Mouse (Mus musculus) neutrophil, adult 5-6 weeks (primary cell): ENCODE data around the gene Zfhx3. TPM values are rescaled to one million over a fixed set of nuclear protein-coding genes. Genes with fewer than 3 reads are reported as not detected.

Source experiments
- ATAC-seq: fragments of 151-379, 151-347 bp; 2 replicates; pipeline ENCODE4 v1.8.0; 2017; ENCODE audit warnings: mild to moderate bottlenecking, moderate TSS enrichment; ENCODE audit not compliant: insufficient number of reproducible peaks, poor library complexity, low FRiP score, severe bottlenecking; ENCODE audit errors: extremely low read depth
- total RNA-seq: library from RNA; stranded (forward); fragments of 200-1000 nt; gene quantifications from 2 replicates; pipeline ENCODE4 v1.2.3, GENCODE M21; 2017

Gene Zfhx3
- total RNA-seq, 1 experiment from 2014 or later, result 1.7 TPM

DNA sequence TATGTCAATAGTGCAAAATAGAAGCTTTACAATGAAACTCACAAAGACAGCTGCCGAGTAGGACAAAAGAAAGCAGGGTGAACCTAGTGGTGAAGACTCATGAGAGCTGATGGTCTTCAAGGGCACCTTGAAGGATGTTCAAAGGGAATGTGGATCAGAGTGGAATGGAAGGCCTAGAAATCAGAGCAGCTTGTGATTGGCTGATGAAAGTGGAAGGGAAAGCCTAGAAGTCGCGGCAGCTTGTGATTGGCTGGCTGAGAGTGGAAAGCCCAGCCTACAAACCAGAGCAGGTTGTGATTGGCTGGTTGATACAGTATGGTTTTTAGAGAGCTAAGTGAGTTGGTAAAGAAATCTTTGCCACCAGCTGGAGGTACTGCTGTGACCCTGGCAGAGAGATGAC, 272.6 kb downstream of the Zfhx3 start:
- no peak for ATAC-seq

DNA sequence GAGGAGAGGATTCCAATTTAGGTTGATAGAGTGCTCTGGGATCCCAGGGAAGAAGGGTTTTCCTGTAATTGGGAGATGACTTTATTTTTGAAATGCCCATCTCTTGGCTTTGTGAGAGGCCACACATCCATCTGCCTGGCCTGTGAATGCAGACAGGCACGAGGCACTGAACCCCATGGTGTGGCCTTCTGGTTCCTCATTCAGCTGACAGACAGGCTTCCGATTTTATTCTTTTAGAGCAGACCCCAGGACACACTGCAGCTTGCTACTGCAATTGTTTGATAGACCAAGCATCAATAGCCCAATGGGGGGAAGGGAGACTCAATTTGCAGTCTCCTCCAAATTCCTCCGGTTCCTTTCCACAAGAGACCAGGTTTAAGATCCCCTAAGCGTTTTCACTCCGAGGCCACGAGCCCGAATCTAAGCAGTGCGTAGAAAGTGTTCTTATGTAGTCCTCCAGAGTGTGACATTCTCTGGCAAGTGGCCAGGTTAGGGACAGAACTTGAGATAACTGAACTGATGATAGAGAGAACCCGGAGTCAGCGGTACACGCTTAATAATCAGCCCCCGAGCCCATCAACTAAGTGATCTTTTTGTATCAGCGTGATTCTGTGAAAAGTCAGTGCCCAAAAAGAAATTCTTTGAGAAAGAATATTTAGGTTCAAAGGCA, 275.9 kb downstream of the Zfhx3 start:
- ATAC-seq, result no peak

DNA sequence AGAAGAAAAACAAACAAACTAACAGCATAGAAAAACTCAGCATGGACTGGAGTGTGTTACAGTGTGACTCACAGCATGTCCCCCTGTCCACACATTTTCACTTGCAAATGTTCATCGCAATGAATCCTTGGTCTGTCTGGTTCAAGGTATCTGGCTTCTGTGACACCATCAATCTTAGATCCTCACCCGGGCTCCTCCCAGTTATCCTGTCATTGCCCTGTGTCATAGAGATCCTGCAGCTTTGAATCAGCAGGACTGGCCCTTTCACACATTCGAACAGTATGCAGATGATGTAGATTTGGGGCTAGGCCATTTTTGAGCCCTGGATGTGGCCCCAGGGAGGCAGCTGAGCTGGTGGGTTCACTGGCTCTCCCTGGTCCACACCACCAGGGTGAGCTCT, 278.1 kb downstream of the Zfhx3 start:
- ATAC-seq, result no peak

DNA sequence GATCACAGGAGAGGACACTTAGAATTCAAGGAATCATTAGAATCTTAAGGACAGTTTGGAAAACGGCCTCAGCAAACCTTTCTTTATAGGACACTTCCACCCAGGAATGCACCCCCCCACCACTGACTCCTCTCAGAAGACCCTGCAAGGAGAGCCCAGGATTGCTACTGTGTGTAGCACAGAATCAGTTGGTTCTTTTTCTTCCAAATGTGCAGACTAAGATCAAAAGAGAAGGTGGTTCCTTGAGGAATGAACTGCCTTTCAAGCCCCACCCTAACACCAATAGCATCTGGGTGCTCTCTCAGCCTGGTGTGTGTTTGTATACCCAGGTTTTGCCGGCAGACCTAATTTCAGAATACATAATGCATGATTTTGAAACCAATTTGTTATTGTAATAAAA, 279.6 kb downstream of the Zfhx3 start:
- no peak for ATAC-seq

DNA sequence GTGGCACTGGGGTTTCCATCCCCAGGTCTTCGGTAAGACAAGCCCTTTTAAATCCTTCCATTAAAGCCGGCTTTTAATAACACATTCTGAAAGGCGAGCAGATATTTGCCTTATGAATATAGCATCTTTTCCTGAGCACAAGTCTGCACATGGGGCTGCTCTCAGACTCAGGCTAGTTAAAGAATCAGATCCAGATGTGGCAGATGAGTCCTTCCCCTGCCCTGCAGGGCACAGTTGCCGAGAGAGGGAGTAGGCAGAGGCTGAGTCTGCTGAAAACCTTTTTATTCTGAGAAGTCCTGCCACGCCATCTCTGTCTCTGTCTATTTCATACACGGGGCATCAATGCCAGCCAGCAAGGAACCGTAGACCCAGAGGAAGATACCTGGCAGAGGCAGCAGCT, 289.9 kb downstream of the Zfhx3 start:
- no peak for ATAC-seq

DNA sequence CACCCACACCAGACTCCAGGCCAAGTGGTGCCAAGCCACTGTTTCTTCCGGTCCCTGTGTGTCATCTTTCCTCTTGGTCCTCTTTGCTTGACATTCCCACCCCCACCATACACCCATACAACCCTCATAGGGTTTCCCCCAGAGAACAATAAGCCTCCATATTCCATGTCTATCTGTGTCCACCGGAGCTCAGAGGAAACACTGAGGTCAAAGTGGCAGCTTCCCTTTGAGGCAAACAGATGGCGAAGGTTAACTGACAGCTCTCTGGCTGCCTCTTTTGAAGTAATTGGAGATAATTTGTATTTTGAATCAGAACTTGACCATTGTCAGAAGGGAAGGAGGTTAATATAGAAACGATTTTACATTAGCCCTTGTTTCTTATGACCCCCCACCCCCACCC, 292.0 kb downstream of the Zfhx3 start:
- ATAC-seq, result no peak

DNA sequence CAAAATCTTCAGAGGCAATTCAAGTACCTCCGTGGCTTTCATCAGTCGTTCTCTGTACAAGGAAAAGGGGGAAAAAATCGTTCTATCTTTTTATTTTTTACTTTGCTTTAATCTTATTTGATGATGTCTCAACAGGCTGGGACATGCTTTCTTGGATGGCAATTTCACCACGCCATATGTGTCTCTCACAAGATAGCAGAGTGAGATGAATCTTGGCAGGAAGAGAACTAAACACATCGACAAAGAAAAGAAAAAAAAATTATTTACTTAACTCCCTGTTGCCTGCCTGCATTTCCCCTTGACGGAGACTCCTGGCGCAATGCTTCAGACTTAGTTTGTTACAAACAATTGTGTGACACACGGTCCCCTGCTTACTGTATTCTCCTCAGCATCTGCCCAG, 294.3 kb downstream of the Zfhx3 start:
- no peak for ATAC-seq

DNA sequence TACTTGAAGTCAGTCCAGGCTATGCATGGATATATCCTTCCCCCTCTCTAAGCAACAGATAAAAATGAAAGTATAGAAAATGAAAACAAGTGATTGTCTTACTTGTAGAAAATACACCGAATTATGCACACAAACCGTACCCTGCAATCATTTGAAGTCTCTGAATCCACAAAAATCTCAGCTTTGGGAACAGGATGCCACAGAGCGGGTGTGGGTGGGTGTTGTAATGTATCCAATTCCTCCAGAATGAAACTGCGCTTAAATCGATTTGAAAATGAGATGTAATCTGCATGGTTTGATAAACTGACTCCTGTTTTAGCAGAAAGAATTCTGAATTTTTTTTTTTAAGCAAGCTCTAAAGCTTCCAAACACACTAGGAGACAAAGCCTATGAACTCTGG, 297.1 kb downstream of the Zfhx3 start:
- ATAC-seq, result no peak

DNA sequence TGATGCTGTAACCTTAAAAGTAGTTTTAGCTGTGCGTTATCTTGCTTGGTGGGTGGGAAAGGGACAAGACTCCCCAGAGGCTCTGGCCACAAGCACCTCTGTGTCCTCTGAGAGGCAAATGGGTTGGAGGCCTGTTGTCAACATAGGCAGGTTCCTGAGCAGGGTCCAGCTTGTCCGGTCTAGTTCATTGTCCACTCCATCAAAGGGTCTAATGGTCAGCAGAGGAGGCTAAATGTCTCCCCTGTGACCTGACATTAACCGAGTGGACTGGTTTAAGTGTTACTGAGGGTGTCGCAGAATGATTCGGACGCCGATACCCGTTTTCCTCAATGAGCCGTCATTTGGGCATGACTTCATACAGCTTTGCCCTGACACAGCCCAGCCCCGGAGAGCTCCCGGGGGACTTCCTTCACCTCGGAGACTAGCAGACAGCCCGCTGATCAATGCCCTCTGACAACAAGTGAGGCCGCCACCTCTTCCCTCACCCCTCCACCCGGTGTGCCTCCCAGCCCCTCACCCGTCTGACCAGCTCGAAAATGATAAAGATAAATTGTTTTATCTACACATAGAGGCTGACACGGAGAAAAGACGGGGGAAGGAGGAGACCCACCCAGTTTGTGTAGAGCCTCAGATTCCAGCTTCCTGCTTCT, 298.7 kb downstream of the Zfhx3 start:
- no peak for ATAC-seq

DNA sequence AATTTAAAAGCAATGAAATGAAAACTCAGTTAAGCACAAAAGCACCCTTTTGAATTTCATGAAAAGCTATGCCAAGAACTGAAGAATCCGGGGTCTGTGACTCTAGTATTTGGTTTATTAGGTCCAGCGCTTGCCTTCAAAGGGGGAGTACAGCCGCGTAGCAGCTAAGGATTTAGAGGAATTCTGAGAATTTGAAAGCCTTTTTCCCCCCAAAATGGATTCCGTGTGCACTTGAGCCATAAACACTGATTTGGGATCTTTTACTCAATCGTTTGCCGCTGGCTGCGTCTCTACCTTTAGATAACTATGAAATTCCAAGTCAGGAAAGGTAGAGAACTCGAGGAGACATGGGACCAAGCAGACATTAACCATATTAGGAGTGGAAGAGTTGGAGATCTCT, 300.8 kb downstream of the Zfhx3 start:
- no peak for ATAC-seq

DNA sequence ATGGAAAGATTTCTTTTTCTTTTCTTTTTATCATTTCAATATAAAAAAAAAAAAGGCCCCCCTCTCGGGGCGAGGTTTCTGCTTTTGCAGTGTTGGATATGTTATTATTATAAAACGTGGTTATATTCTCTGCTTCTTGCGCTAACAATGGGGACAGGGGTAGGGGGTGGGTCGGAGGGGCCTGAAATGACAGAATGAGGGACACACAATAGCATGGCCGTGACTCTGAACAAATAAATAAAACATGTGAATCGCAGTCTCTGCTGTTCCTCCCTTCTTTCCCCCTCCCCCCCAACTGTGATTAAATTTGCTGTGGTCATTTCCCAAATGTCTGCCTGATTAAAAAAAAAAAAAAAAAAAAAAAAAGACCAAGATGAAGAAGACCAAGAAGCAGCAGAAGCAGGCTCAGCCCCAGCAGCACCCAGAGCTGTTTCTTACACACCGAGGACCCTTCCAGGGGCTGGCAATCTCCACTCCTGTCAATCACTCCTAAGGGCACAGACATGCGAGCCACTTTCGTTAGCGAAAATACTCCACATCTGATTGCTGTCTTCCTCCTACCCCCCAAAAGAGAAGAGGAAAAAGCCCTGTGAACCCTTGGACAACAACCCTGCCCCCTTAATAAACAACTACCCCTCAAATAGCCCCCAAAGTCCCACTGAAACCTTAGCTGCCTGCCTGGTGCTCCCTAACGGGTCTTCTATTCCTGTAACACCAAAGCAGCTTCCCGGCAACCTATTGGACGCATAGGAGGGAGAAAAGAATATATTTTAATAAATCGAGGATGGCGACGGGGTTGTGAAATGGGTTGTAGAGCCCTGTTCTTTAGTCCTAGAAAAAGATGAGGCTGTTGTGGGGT, 302.4 kb downstream of the Zfhx3 start:
- no peak for ATAC-seq

DNA sequence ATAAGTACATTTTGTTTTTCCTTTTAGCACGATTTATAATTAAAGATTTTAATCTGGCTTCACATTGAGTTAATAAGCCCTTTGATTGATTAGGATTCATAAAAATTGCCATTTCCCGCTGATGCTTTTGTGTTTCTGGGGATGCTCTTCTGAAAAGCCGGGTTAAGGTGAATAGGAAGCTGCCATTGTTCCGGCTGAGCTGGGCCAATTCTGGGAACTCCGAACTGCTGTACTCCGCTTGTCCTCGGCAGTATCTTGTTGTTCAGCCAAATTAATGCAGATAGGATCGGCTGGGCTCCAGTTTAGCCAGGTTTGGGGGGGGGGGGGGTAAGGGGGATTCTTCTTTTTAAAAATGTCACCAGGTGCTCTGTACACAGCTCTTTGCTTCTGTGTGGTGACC, 303.1 kb downstream of the Zfhx3 start:
- no peak for ATAC-seq

DNA sequence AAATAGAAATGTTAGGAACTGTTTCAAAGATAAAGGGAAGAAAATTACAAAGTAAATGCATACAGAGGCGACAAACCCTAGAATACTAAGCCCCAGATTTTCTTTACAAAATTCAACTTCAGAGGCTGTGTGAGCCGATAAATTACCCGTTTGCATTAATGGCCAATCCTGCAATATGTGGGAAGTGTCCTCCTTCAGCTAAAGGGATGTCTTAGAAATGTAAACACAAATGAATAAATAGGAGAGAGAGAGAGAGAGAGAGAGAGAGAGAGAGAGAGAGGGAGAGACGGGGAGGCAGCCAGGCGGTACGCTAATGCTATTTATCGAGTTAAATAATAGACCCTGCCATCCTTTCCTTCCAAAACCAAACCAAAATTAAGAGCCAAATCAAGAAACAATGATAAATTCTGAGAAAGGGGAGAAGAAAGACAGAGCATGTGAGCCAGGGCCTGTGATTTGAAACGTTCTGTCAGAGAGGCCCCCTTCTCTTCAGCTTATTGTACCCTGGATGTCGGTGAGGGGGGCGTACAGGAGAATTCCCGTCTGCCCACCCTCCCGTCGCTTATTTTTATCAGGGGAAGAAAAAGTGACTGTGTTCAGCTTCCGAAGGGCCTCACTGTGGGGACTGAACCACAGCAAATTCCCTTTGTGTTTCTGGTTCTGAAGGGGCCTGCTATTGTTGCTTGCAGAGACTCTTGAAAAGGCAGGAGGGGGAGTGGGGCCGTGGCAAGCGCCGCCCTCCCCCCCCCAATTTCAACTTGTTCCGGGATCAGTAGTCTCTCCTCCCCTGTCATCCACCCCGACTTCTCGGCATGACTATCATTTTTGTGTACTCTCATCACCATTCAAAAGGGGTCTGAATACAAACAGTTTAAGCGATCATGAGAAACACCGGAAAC, 303.8 kb downstream of the Zfhx3 start:
- ATAC-seq, result no peak

DNA sequence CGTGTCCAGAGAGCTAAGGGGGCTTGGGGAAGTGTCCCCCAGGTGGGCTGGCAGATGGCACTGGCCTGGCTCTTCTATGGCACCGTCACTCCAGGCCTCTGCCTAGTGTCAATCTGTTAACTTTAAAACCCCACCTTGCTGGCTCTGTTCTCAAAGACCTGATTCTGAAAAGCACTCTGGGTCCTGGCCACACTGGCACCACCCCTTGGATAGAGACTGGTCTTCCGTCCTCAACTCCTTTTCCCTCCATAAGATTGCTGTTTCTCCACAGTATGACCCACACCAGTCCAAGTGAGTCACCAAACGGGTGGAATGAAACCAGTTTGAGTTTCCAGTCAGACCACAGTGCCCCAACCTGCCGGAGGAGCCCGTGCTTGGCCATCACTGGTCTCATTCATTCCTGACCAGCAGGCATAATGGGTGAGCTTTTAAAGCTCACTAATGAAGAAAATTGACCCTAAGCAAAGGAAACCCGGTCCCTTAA, 304.5 kb downstream of the Zfhx3 start:
- ATAC-seq, result no peak

DNA sequence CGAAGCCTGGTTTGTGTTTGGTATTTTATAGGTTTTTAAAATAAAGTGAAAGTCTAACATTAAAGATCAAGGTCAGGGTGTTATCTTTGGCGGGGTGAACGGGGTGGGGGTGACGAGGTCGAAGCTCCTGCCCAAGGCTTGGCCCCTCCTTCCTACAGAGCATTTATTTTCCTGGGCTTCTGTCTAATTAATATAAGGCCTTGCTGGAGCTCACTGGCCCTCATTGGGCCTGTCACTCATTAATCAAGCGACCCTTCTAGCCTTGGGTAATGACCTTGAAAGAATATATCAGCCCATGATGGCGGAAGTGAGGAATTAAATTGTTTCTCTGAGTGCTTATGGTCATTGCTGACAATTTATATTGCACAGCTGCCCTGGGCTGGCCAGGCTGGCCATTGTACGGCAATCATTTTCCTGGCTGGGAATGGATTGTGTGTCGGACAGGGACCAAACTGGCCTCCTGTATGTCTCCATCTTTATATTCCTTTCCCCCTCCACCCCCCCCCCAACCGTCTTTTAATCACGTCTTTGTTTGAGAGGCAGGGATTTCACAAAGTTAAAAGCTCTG, 322.2 kb downstream of the Zfhx3 start:
- no peak for ATAC-seq

DNA sequence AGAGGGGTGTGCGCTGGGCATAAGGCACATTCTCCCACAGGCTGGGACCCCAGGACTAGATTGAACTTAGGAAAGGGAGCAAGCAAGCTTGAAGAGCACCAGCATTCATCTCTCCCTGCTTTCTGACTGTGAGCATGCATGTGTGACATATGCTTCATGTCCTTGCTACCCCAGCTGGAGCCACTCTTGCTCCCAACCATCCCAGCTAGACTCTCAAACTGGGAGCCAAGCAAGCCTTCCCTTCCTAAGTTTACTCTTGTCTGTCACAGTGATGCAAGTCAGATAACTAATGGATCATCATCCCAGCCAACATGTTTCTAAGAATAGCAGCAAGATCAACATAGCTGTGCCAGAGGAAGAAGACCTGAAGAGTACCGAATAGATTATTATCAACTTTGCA, 335.5 kb downstream of the Zfhx3 start:
- no peak for ATAC-seq

DNA sequence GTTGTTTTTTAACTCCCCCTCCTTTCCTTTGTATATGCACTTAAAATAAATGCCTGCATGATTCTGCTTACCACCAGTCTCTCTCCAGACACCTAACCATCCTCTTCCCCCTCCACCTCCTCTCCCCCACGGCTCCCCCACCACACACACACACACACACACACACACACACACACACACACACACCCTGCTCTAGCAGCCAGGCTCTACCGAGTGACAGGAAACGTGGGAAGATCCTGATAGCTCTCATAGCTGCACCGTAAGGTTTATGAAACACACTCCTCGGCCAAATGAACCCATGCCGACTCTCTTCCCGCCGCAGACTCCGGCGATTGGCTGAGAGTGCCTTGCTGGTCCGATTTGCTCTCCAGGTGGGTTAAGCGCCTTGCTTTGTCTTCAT, 339.5 kb downstream of the Zfhx3 start:
- no peak for ATAC-seq

DNA sequence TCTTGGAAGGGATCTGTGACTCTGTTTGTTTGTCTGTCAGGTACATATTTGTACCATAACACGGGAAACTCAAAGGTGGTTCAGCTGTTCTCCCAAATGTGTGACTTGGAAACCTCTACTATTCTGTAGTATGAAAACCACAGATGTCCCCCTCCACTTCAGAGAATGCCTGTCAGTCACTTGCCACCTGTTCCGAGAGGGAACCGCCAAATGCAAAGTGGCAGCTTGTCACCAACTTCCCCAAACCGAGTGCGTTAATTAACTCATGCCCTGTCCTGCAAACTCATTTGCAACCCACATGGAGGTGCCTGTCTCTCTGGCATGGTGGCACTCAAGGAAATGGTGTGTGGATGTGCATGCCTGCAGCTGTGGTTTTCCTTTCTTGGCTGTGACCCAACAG, 343.7 kb downstream of the Zfhx3 start:
- no peak for ATAC-seq
